Mouse (Mus musculus): ENCODE results near the gene Ppif.

DNA sequence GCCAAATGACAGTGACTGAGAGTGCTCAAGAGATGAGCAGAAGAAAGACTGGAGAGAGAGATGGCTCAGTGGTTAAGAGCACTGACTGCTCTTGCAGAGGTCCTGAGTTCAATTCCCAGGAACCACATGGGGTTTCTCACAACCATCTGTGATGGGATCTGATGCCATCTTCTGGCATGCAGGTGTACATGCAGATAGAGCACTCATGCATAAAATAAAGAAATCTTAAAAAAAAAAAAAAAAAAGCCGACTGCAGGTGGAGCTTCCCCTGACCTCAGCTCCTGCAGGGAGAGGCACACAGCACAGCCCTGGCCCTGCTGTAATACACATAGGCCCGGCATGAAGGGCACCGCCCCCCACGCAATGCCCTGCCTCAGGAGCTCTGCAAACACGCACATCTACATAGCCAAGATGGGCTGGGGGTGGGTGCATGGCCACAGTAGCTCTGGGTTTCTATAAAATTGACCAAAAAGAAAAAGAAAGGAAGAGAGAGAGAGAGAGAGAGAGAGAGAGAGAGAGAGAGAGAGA lies 48.0 kb downstream of the Ppif start:
- no peak for TF ChIP-seq POLR2A (IDR thresholded peaks at IDR 0.05; ENCODE audit: borderline replicate concordance, extremely low read depth, low read depth, low read length)
- no peak for TF ChIP-seq CTCF (IDR thresholded peaks at IDR 0.05; ENCODE audit: insufficient read depth, low read length)
